Mouse (Mus musculus) thymus, adult 2 months (tissue): Measurements from ENCODE around the gene Itgb1bp1. TPM values are rescaled to one million over a fixed set of nuclear protein-coding genes. Genes with fewer than 3 reads are reported as not detected.

ENCODE experiments used
- DNase-seq: peaks from one replicate; pipeline ENCODE4 v3.0.0; 2021
- H3K27ac ChIP-seq: fragments of 200-500 bp; 2 replicates; pipeline ENCODE4 v1.5.1; 2012; ENCODE audit warnings: low read length, control low read depth; ENCODE audit not compliant: control insufficient read depth, insufficient read depth
- H3K27me3 ChIP-seq: fragments of 200-500 bp; 2 replicates; pipeline ENCODE4 v1.6.1; 2012; ENCODE audit warnings: mild to moderate bottlenecking, low read length, moderate library complexity, mixed read lengths; ENCODE audit not compliant: control insufficient read depth, insufficient read depth
- H3K36me3 ChIP-seq: fragments of 200-500 bp; 2 replicates; pipeline ENCODE4 v1.6.1; 2012; ENCODE audit warnings: mild to moderate bottlenecking, low read length, moderate library complexity; ENCODE audit not compliant: control insufficient read depth, insufficient read depth
- H3K4me1 ChIP-seq: fragments of 200-500 bp; replicated peaks from 2 replicates; pipeline ENCODE4 v1.6.1; 2012; ENCODE audit warnings: low read length; ENCODE audit not compliant: control insufficient read depth, insufficient read depth
- H3K4me3 ChIP-seq: fragments of 200-500 bp; 2 replicates; pipeline ENCODE4 v1.5.1; 2012; ENCODE audit warnings: mild to moderate bottlenecking, low read length, control low read depth, moderate library complexity; ENCODE audit not compliant: control insufficient read depth, insufficient read depth
- CTCF ChIP-seq: fragments of 200-500 bp; IDR thresholded peaks from 2 replicates; pipeline ENCODE4 v1.5.1; 2012; ENCODE audit warnings: mild to moderate bottlenecking, control low read depth, low read length, moderate library complexity, borderline replicate concordance; ENCODE audit not compliant: control insufficient read depth, poor library complexity, insufficient read depth; ENCODE audit errors: extremely low read depth
- POLR2A ChIP-seq: fragments of 200-500 bp; IDR thresholded peaks from 2 replicates; pipeline ENCODE4 v1.6.1; 2012; ENCODE audit warnings: mild to moderate bottlenecking, low read length, control low read depth, moderate library complexity; ENCODE audit not compliant: control insufficient read depth, poor library complexity, insufficient read depth; ENCODE audit errors: extremely low read depth
- WGBS: fragments of 180-500 bp; shearing (Covaris S2); methylation state at CpG from one replicate; pipeline ENCODE4 v1.1.7; 2018; 5-methylcytosine and 5-hydroxymethylcytosine counted together
- polyA plus RNA-seq: library from polyadenylated mRNA; depleted of rRNA; stranded (reverse); fragments of >200 nt; gene quantifications from 2 replicates; pipeline ENCODE4 v1.2.3, GENCODE M21; 2012; rRNA removed

Gene Itgb1bp1
- polyA plus RNA-seq: 16.2 and 18.0 TPM in 2 replicates

DNA sequence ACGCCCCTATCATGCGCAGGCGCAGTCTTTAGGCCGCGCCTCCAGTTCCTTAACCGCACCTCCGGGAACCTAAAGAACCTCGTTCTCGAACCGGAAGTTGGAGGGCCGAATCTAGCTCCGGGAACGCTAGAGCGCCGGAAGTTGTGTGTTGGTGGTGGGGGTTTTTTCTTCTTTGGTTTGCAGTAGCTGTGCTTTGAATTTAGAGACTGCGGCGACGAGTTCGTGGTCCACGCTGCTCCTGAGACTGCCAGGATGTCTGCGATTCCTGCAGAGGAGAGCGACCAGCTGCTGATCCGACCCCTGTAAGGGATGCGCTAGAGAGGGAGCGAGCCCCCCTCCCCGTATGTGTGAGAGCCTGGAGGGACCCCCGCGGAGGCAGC, at the start of gene Itgb1bp1:
Gene Itgb1bp1, minus strand, starts transcription at position 42 of the 380 bp plus-strand sequence.
- Histone ChIP-seq H3K4me1 (peaks cover 5% of the 10 kb centered on the region), H3K4me3 (peak within 1 kb of the TSS; percentile 87), H3K36me3 (peaks cover 2% of the 10 kb centered on the region; the same call in 1 of the 2 replicates), H3K27ac (peak within 1 kb of the TSS; percentile 80), H3K27me3 (no peaks in the 10 kb centered on the region)
- WGBS: under 1% methylated on average over 28 of the region's 28 CpGs
- TF ChIP-seq CTCF (no peak), POLR2A (no peak; the same call in 1 of the 2 replicates)
- DNase-seq: peak; percentile 97

DNA sequence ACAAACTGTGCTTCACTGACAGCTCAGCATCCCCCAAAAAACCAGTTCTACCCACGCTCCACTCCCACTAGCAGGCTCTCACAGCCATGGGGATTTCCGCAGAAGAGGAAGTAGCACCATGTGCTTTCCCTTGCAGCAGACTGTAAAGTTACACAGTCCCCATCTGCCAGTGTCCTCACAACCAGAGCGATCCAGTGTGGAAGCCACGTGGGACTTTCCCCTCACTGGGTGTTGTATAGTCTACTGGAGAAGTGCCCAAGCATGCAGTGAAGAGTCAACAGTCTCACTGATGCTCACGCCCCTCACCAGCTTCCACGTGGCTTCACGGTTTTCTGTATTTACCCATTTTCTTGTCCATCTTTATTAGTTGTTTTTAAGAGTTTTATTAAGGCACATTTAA, 49.8 kb upstream of the Itgb1bp1 start:
- H3K4me1 ChIP-seq: no peaks in the 10 kb centered on the region
- no peak for TF ChIP-seq CTCF
- H3K27me3 ChIP-seq: no peaks in the 10 kb centered on the region
- H3K36me3 ChIP-seq: peaks cover 71% of the 10 kb centered on the region
- H3K27ac ChIP-seq: no peak overlapping the region
- no peak for DNase-seq
- no peak overlapping the region for H3K4me3 ChIP-seq
- WGBS: 57% methylated on average over 7 of the region's 7 CpGs

DNA sequence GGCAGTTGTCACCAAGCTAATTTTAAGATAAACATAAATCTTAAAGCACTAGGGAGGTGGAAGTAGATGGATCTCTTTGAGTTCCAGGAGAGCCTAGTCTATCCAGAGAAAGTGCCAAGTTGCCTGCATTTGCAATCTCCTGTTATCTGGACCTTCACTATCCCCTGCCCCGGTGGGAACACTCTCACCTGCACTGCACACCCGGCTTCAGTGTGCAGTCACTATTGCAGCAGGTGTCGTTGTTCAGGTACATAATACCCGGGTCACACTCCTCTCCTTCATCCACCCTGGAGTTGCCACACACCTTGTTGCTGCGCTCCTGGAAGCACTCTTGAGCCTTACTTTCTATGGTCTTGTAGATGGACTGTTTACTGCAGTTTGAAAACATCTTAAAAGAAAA, 47.7 kb upstream of the Itgb1bp1 start:
- TF ChIP-seq POLR2A (no peak), CTCF (no peak)
- H3K27me3 ChIP-seq: no peaks in the 10 kb centered on the region
- H3K4me3 ChIP-seq: no peak overlapping the region
- WGBS: 99% methylated on average over 5 of the region's 5 CpGs
- no peak for DNase-seq
- H3K27ac ChIP-seq: no peak overlapping the region
- no peaks in the 10 kb centered on the region for H3K4me1 ChIP-seq
- H3K36me3 ChIP-seq: peaks cover 72% of the 10 kb centered on the region

DNA sequence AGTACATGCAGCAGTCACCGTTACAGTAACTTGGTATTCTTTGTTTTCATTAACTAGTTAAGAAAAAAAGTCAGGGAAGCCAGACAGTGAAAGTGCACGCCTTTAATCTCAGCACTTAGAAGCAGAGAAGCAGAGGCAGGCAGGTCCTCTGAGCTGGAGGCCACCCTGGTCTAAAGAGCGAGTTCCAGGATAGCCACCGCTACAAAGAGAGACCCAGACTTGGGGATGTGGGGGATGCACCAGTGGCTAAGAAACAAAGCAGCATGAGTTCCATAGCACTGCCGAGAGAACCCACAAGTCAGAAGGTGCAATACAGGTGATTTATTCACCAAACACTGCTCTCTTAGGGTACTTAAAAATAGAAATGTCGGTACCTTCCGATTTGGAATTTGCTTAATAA, 46.9 kb upstream of the Itgb1bp1 start:
- TF ChIP-seq CTCF (no peak), POLR2A (no peak)
- no peak overlapping the region for H3K27ac ChIP-seq
- H3K27me3 ChIP-seq: no peaks in the 10 kb centered on the region
- whole genome bisulfite sequencing: 96% methylated on average over 7 of the region's 7 CpGs
- no peak for DNase-seq
- peaks cover 79% of the 10 kb centered on the region for H3K36me3 ChIP-seq
- H3K4me3 ChIP-seq: no peak overlapping the region
- no peaks in the 10 kb centered on the region for H3K4me1 ChIP-seq

DNA sequence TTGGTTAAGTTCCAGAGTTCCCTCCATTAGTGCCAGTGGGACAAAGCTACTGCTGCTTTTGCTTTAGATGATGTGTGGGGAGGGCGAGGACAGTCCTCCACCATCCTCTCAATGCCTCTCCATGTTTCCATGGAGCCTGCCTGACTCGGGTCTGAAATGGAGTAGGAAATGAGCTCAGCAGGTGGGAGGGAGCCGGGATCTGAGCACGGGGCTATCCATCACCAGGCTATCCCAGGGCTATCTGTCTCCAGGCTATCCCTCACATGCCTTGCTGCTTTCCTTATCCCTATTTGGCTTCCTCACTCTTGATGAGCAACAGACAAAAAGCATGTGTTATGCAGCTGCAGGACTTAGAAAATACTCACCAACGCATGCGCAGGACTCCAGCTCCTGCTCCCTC, 45.6 kb upstream of the Itgb1bp1 start:
- 94% methylated on average over 6 of the region's 6 CpGs for WGBS
- peaks cover 84% of the 10 kb centered on the region for H3K36me3 ChIP-seq
- no peak overlapping the region for H3K27ac ChIP-seq

DNA sequence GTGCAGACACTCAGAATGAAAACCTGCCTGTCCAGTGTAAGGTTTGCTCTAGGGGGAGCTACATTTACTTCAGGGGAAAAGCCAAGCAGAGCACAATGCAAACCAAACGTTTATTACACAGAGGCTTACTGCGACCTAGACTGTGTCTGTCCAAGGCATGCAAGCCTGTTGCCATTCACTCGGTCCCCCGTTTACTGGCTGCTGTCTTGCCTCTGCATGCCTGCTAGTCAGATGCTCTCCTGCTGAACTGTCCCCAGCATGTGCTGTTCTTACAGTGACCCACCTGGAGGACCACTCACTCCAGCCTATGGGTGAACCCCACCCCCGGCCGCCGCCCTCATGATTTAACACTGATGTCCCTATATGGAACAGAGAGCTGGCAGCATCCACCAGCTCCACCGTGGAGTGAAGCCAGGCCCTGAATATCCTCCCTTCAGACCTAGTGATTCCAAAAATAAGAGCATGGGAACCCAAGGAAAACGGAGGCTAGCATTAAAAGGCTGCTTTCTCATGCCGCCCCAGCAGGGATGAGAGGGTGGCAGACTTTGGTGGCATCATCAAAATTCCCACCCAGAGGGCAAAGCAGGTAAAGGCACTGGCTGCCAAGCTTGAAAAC, 45.0 kb upstream of the Itgb1bp1 start:
- 92% methylated on average over 10 of the region's 10 CpGs for WGBS
- Histone ChIP-seq H3K27ac (no peak overlapping the region; the same call in 1 of the 2 replicates), H3K4me1 (no peaks in the 10 kb centered on the region), H3K36me3 (peaks cover 81% of the 10 kb centered on the region), H3K27me3 (no peaks in the 10 kb centered on the region), H3K4me3 (no peak overlapping the region)
- TF ChIP-seq CTCF (no peak), POLR2A (no peak)
- no peak for DNase-seq

More for the DNA sequence above, 45.6 kb upstream of the Itgb1bp1 start:
- TF ChIP-seq CTCF (no peak), POLR2A (no peak)
- H3K4me3 ChIP-seq: no peak overlapping the region
- H3K4me1 ChIP-seq: no peaks in the 10 kb centered on the region
- no peaks in the 10 kb centered on the region for H3K27me3 ChIP-seq
- no peak for DNase-seq
